Mouse (Mus musculus): Measurements from ENCODE around the gene Mylk3. TPM values are rescaled to one million over a fixed set of nuclear protein-coding genes. Genes with fewer than 3 reads are reported as not detected.
A peak's percentile ranks its signal among the peaks of the same experiment; 100 is the strongest.

Gene Mylk3
- total and polyA plus RNA-seq, 2 experiments from 2014 or later: 0.46 TPM; not detected in 1

GRCm38 (mm10) chr8:85323084-85323483 lies 63.1 kb downstream of the Mylk3 start:
- Histone ChIP-seq H3K27ac (ENCODE audit: low read depth, low read length) (no peak overlapping the region), H3K4me1 (ENCODE audit: insufficient read depth, low read length) (no peaks in the 10 kb centered on the region), H3K9me3 (ENCODE audit: low read length) (no peaks in the 10 kb centered on the region), H3K36me3 (ENCODE audit: insufficient read depth, low read length) (no peaks in the 10 kb centered on the region), H3K4me2 (ENCODE audit: low read depth, low read length, poor library complexity, severe bottlenecking) (no peak overlapping the region), H3K27me3 (ENCODE audit: insufficient read depth, low read length) (no peaks in the 10 kb centered on the region), H3K4me3 (ENCODE audit: low read depth, low read length) (no peak overlapping the region), H3K9ac (replicated peaks; ENCODE audit: low read length, poor library complexity, severe bottlenecking) (no peak overlapping the region)
- ATAC-seq (ENCODE audit: low FRiP score) (no peak), DNase-seq (ENCODE audit: low spot score) (no peak)
- WGBS: 79% methylated on average over 3 of the region's 3 CpGs
- no peak for TF ChIP-seq CTCF (IDR thresholded peaks at IDR 0.05)

- Histone ChIP-seq H3K4me3 (ENCODE audit: low read depth, low read length) (no peak overlapping the region), H3K4me1 (ENCODE audit: insufficient read depth, low read length) (no peaks in the 10 kb centered on the region), H3K9me3 (ENCODE audit: low read length) (no peaks in the 10 kb centered on the region), H3K27me3 (ENCODE audit: insufficient read depth, low read length) (no peaks in the 10 kb centered on the region), H3K36me3 (ENCODE audit: insufficient read depth, low read length) (no peaks in the 10 kb centered on the region), H3K27ac (ENCODE audit: low read depth, low read length) (no peak overlapping the region), H3K4me2 (ENCODE audit: low read depth, low read length, poor library complexity, severe bottlenecking) (no peak overlapping the region), H3K9ac (replicated peaks; ENCODE audit: low read length, poor library complexity, severe bottlenecking) (no peak overlapping the region)
- 94% methylated on average over 15 of the region's 15 CpGs for WGBS
- no peak for DNase-seq (ENCODE audit: low spot score)
- no peak for ATAC-seq (ENCODE audit: low FRiP score)
- TF ChIP-seq CTCF (IDR thresholded peaks at IDR 0.05): no peak
Measured at GRCm38 (mm10) chr8:85321981-85322380, 64.2 kb downstream of the Mylk3 start.

GRCm38 (mm10) chr8:85318534-85318933 lies 67.6 kb downstream of the Mylk3 start:
- WGBS: 91% methylated on average over 4 of the region's 4 CpGs
- Histone ChIP-seq H3K36me3 (ENCODE audit: insufficient read depth, low read length) (no peaks in the 10 kb centered on the region), H3K27ac (ENCODE audit: low read depth, low read length) (no peak overlapping the region), H3K4me3 (ENCODE audit: low read depth, low read length) (no peak overlapping the region), H3K4me2 (ENCODE audit: low read depth, low read length, poor library complexity, severe bottlenecking) (no peak overlapping the region), H3K27me3 (ENCODE audit: insufficient read depth, low read length) (no peaks in the 10 kb centered on the region), H3K9ac (replicated peaks; ENCODE audit: low read length, poor library complexity, severe bottlenecking) (no peak overlapping the region), H3K4me1 (ENCODE audit: insufficient read depth, low read length) (no peaks in the 10 kb centered on the region), H3K9me3 (ENCODE audit: low read length) (no peaks in the 10 kb centered on the region)
- no peak for TF ChIP-seq CTCF (IDR thresholded peaks at IDR 0.05)
- ATAC-seq (ENCODE audit: low FRiP score) (no peak), DNase-seq (ENCODE audit: low spot score) (no peak)

GRCm38 (mm10) chr8:85313036-85313435 lies 73.1 kb downstream of the Mylk3 start:
- Histone ChIP-seq H3K4me1 (ENCODE audit: insufficient read depth, low read length) (no peaks in the 10 kb centered on the region), H3K36me3 (ENCODE audit: insufficient read depth, low read length) (0 out of 2 replicates have a peak, but pooled peaks cover 5% of the 10 kb centered on the region), H3K27me3 (ENCODE audit: insufficient read depth, low read length) (no peaks in the 10 kb centered on the region), H3K4me2 (ENCODE audit: low read depth, low read length, poor library complexity, severe bottlenecking) (no peak overlapping the region), H3K9ac (replicated peaks; ENCODE audit: low read length, poor library complexity, severe bottlenecking) (no peak overlapping the region), H3K27ac (ENCODE audit: low read depth, low read length) (no peak overlapping the region), H3K9me3 (ENCODE audit: low read length) (no peaks in the 10 kb centered on the region), H3K4me3 (ENCODE audit: low read depth, low read length) (no peak overlapping the region)
- no peak for TF ChIP-seq CTCF (IDR thresholded peaks at IDR 0.05)
- WGBS: 96% methylated on average over 3 of the region's 3 CpGs
- ATAC-seq (ENCODE audit: low FRiP score) (no peak), DNase-seq (ENCODE audit: low spot score) (no peak)

- H3K4me3 ChIP-seq (ENCODE audit: low read depth, low read length): no peak overlapping the region
- H3K36me3 ChIP-seq (ENCODE audit: insufficient read depth, low read length): peaks cover 11% of the 10 kb centered on the region
- no peak overlapping the region for H3K4me2 ChIP-seq (ENCODE audit: low read depth, low read length, poor library complexity, severe bottlenecking)
- DNase-seq (ENCODE audit: low spot score) (peak; percentile 48), ATAC-seq (ENCODE audit: low FRiP score) (no peak)
- no peak overlapping the region for H3K27ac ChIP-seq (ENCODE audit: low read depth, low read length)
- H3K27me3 ChIP-seq (ENCODE audit: insufficient read depth, low read length): no peaks in the 10 kb centered on the region
- no peaks in the 10 kb centered on the region for H3K4me1 ChIP-seq (ENCODE audit: insufficient read depth, low read length)
- peak; percentile 74 for TF ChIP-seq CTCF (IDR thresholded peaks at IDR 0.05)
- no peak overlapping the region for H3K9ac ChIP-seq (replicated peaks; ENCODE audit: low read length, poor library complexity, severe bottlenecking)
- no peaks in the 10 kb centered on the region for H3K9me3 ChIP-seq (ENCODE audit: low read length)
Measured at GRCm38 (mm10) chr8:85311743-85312142, 74.4 kb downstream of the Mylk3 start.

- H3K4me2 ChIP-seq (ENCODE audit: low read depth, low read length, poor library complexity, severe bottlenecking): no peak overlapping the region
- H3K9me3 ChIP-seq (ENCODE audit: low read length): no peaks in the 10 kb centered on the region
- H3K4me3 ChIP-seq (ENCODE audit: low read depth, low read length): no peak overlapping the region
- no peak for TF ChIP-seq CTCF (IDR thresholded peaks at IDR 0.05)
- WGBS: 100% methylated on average over 2 of the region's 2 CpGs
- no peaks in the 10 kb centered on the region for H3K4me1 ChIP-seq (ENCODE audit: insufficient read depth, low read length)
- no peak for DNase-seq (ENCODE audit: low spot score)
- H3K27me3 ChIP-seq (ENCODE audit: insufficient read depth, low read length): no peaks in the 10 kb centered on the region
- H3K9ac ChIP-seq (replicated peaks; ENCODE audit: low read length, poor library complexity, severe bottlenecking): no peak overlapping the region
- no peak for ATAC-seq (ENCODE audit: low FRiP score)
- H3K36me3 ChIP-seq (ENCODE audit: insufficient read depth, low read length): peaks cover 22% of the 10 kb centered on the region
- H3K27ac ChIP-seq (ENCODE audit: low read depth, low read length): no peak overlapping the region
Measured at GRCm38 (mm10) chr8:85308564-85308963, 77.6 kb downstream of the Mylk3 start.
